9 mouse cellular contexts compared by ENCODE assay signal in the genomic region with DNA sequence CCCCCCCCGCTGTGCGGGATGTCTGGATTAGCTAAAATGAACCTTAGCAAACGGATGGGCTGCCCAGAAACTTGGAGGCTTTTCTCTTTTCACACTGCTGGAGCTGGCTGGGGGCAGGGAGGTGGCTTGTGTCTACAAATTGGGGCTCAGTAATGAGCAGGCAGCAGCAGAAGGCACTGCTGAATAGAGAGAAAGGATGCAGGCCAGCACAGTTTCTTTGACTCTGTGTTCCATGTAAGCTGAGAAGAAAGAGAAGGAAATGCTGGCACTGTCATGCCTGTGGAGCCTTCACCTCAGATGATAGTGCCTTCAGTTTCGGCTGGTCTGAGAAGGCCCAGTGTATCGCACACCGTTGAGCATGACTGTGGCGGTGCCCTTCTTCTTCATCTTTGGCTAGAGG.
DNase-seq lines count a peak whose midpoint lies in the region; ATAC-seq lines count a peak whose summit lies in the region.
"Had no signal": no experiment of that assay in that cellular context is flagged by ENCODE, and none has a peak within 500 bp of the region (broad histone marks: within the 10 kb centered on the region; RNA-seq: fewer than 3 reads in every experiment).

No protein-coding gene starts in this region.

- WGBS in forebrain, embryonic 11.5 days: 26% methylated on average over 5 of the region's 7 CpGs
- 51% methylated on average over 6 of the region's 7 CpGs for WGBS in neural tube, embryonic 14.5 days

- peaks cover 21% of the 10 kb centered on the region; the same call in 1 of the 2 replicates for H3K4me1 ChIP-seq in forebrain, embryonic 11.5 days (replicated peaks; ENCODE audit: control insufficient read depth, insufficient read depth, low read length)
- peaks cover 3% of the 10 kb centered on the region; the same call in 1 of the 2 replicates for H3K4me1 ChIP-seq in neural tube, embryonic 14.5 days (ENCODE audit: control insufficient read depth, insufficient read depth, low read length)

- no peaks in the 10 kb centered on the region for H3K27me3 ChIP-seq in forebrain, embryonic 11.5 days (ENCODE audit: control insufficient read depth, insufficient read depth, low read length)
- no peaks in the 10 kb centered on the region for H3K27me3 ChIP-seq in neural tube, embryonic 14.5 days (ENCODE audit: control insufficient read depth, insufficient read depth, low read length)

- H3K4me3 ChIP-seq in forebrain, embryonic 11.5 days (ENCODE audit: low read depth, low read length): no peak overlapping the region
- H3K4me3 ChIP-seq in neural tube, embryonic 14.5 days (ENCODE audit: low read depth, low read length): no peak overlapping the region

- no peak overlapping the region; the same call in 1 of the 2 replicates for H3K9ac ChIP-seq in forebrain, embryonic 11.5 days (ENCODE audit: low read length)
- no peak overlapping the region for H3K9ac ChIP-seq in neural tube, embryonic 14.5 days (replicated peaks; ENCODE audit: low read depth, low read length)

- peak overlapping the region; percentile 81 for H3K27ac ChIP-seq in forebrain, embryonic 11.5 days (ENCODE audit: low read depth, low read length)
- H3K27ac ChIP-seq in neural tube, embryonic 14.5 days (ENCODE audit: low read depth, low read length): peak overlapping the region; percentile 52; the same call in 1 of the 2 replicates

- H3K9me3 ChIP-seq in forebrain, embryonic 11.5 days (ENCODE audit: control insufficient read depth, low read length): no peaks in the 10 kb centered on the region
- no peaks in the 10 kb centered on the region for H3K9me3 ChIP-seq in neural tube, embryonic 14.5 days (ENCODE audit: control insufficient read depth, low read length)

- peak overlapping the region; percentile 12; the same call in 1 of the 2 replicates for H3K4me2 ChIP-seq in forebrain, embryonic 11.5 days (ENCODE audit: low read depth, low read length, severe bottlenecking)
- H3K4me2 ChIP-seq in neural tube, embryonic 14.5 days (ENCODE audit: low read depth, low read length): no peak overlapping the region

- peak; percentile 82 for ATAC-seq in forebrain, embryonic 11.5 days (replicated peaks; ENCODE audit: low FRiP score)
- ATAC-seq in neural tube, embryonic 14.5 days (ENCODE audit: low read depth): peak; percentile 49; the same call in 1 of the 2 replicates

- no peaks in the 10 kb centered on the region for H3K36me3 ChIP-seq in forebrain, embryonic 11.5 days (ENCODE audit: control insufficient read depth, insufficient read depth, low read length)
- no peaks in the 10 kb centered on the region for H3K36me3 ChIP-seq in neural tube, embryonic 14.5 days (ENCODE audit: control insufficient read depth, insufficient read depth, low read length)

- peak; percentile 27 for DNase-seq in layer of hippocampus, adult 11-12 months (ENCODE audit: low spot score)
- DNase-seq in layer of hippocampus, postnatal 25 days (ENCODE audit: extremely low spot score in 1 of 2, low spot score in 1 of 2): no peak
- DNase-seq in forebrain, embryonic 11.5 days (ENCODE audit: low spot score): peak; percentile 86
- peak; percentile 30 to 47 for DNase-seq in layer of hippocampus, postnatal 10 days (ENCODE audit: low spot score in 2 of 2)
- no peak for DNase-seq in thymus, postnatal 10 days (ENCODE audit: low spot score in 2 of 2)
- no peak for DNase-seq in lung, postnatal 10 days
- DNase-seq in adrenal gland, postnatal 25 days: no peak
- DNase-seq: cerebellum, adult 11-12 months had no signal

Comparison
In these comparisons a context has a peak if more than half of its experiments do, and no peak if none do; other contexts are left out.
1. DNase-seq: peak in layer of hippocampus, adult 11-12 months (single experiment), forebrain, embryonic 11.5 days (single experiment) and layer of hippocampus, postnatal 10 days (2 of 2); none in layer of hippocampus, postnatal 25 days (0 of 2), thymus, postnatal 10 days (0 of 2), lung, postnatal 10 days (single experiment) and adrenal gland, postnatal 25 days (single experiment).